Mouse (Mus musculus) layer of hippocampus, adult 2 months (tissue): ENCODE data around the gene Mup9. TPM values are rescaled to one million over a fixed set of nuclear protein-coding genes. Genes with fewer than 3 reads are reported as not detected.
"Not testable (repeated sequence)": the region's sequence is repeated elsewhere in the genome, so short reads cannot be mapped to it uniquely, and the experiment has no call there.

Experiments used
- DNase-seq, 2 experiments: peaks; one replicate each; pipeline ENCODE4 v3.0.0; 2022; ENCODE audit warnings: low spot score in 2 of 2
- H3K27ac ChIP-seq: fragments of 200-600 bp; 2 replicates; pipeline ENCODE4 v1.8.1; 2022
- H3K4me3 ChIP-seq: fragments of 200-600 bp; 2 replicates; pipeline ENCODE4 v1.8.1; 2022; ENCODE audit warnings: mild to moderate bottlenecking
- long read RNA-seq, 2 experiments: library from polyadenylated mRNA; stranded (forward); transcript quantifications; one replicate each; pipeline ENCODE4 v2.0.0; 2021; ENCODE audit warnings: borderline mapping rate in 2 of 2
- total RNA-seq, 2 experiments: library from RNA; stranded (reverse); gene quantifications; 2 replicates each; pipeline ENCODE4 v1.2.3; 2021

Mup9 gene
- not detected for total RNA-seq
- long read RNA-seq, experiment 1 = 0 reads
- long read RNA-seq, experiment 2 = 0 reads

DNA sequence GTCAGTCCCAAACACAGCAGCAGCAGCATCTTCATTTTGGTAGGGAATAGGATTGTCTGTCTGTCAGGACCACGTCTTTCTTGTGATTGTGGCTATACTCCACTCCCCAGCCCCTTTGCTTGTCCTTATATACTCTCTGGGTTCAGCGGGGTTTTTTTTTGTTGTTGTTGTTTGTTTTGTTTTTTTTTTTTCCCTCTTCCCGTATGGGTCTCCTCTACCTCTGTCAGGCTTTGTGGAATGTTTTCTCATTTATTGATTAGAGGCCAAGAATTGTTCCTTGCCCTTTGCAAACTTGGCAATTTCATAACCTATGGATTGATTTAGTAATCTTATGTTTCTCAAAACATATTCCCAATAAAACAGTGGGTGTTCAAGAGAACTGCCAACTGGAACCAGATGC, at the start of gene Mup9:
Gene Mup9, minus strand, starts transcription at position 101 of the 400 bp plus-strand sequence.
- not testable (repeated sequence) for H3K27ac ChIP-seq, DNase-seq, H3K4me3 ChIP-seq

Other genes with a start within 250 kb of the Mup9 start
- not detected for gene Mup8, start 199.4 kb downstream of the Mup9 start, total RNA-seq
- not detected for gene Mup1, start 80.0 kb upstream of the Mup9 start, total RNA-seq
- gene Mup10, start 160.2 kb upstream of the Mup9 start, total RNA-seq = not detected
- gene Mup11, start 240.5 kb upstream of the Mup9 start, total RNA-seq = not detected